ENCODE assay signal across 10 mouse cellular contexts in genomic region chr8:80856606-80857005, GRCm38 (mm10). TPM values are rescaled to one million over a fixed set of nuclear protein-coding genes. Genes with fewer than 3 reads are reported as not detected.
DNase-seq lines count a peak whose midpoint lies in the region; ATAC-seq and TF ChIP-seq lines count a peak whose summit lies in the region.
"Had no signal": no experiment of that assay in that cellular context is flagged by ENCODE, and none has a peak within 500 bp of the region (broad histone marks: within the 10 kb centered on the region; RNA-seq: fewer than 3 reads in every experiment).

No protein-coding gene starts in this region.

- no peak overlapping the region for H3K4me3 ChIP-seq in forebrain, embryonic 11.5 days (ENCODE audit: low read depth, low read length)
- no peak overlapping the region for H3K4me3 ChIP-seq in forebrain, embryonic 10.5 days
- H3K4me3 ChIP-seq in layer of hippocampus, adult 2 months = no peak overlapping the region
- H3K4me3 ChIP-seq in midbrain, embryonic 15.5 days = no peak overlapping the region
- H3K4me3 ChIP-seq: midbrain, embryonic 12.5 days had no signal

- H3K4me1 ChIP-seq in forebrain, embryonic 11.5 days (replicated peaks; ENCODE audit: control insufficient read depth, insufficient read depth, low read length) = 0 out of 2 replicates have a peak, but pooled peaks cover 2% of the 10 kb centered on the region
- H3K4me1 ChIP-seq in forebrain, embryonic 10.5 days = peaks cover 7% of the 10 kb centered on the region; the same call in 1 of the 2 replicates
- peaks cover 9% of the 10 kb centered on the region for H3K4me1 ChIP-seq in midbrain, embryonic 15.5 days

- no peaks in the 10 kb centered on the region for H3K27me3 ChIP-seq in forebrain, embryonic 11.5 days (ENCODE audit: control insufficient read depth, insufficient read depth, low read length)
- no peaks in the 10 kb centered on the region for H3K27me3 ChIP-seq in forebrain, embryonic 10.5 days (ENCODE audit: poor library complexity, severe bottlenecking)
- no peaks in the 10 kb centered on the region for H3K27me3 ChIP-seq in midbrain, embryonic 15.5 days (replicated peaks)
- H3K27me3 ChIP-seq: midbrain, embryonic 12.5 days had no signal

- H3K4me2 ChIP-seq in forebrain, embryonic 11.5 days (ENCODE audit: low read depth, low read length, severe bottlenecking) = no peak overlapping the region
- no peak overlapping the region for H3K4me2 ChIP-seq in midbrain, embryonic 15.5 days
- H3K4me2 ChIP-seq: midbrain, embryonic 12.5 days had no signal

- no peaks in the 10 kb centered on the region for H3K9me3 ChIP-seq in forebrain, embryonic 11.5 days (ENCODE audit: control insufficient read depth, low read length)
- no peaks in the 10 kb centered on the region for H3K9me3 ChIP-seq in forebrain, embryonic 10.5 days
- no peaks in the 10 kb centered on the region for H3K9me3 ChIP-seq in midbrain, embryonic 15.5 days
- H3K9me3 ChIP-seq: G1E; midbrain, embryonic 12.5 days had no signal

- no peak for DNase-seq in forebrain, embryonic 11.5 days (ENCODE audit: low spot score)
- no peak for DNase-seq in forebrain, embryonic 10.5 days (ENCODE audit: extremely low spot score, low spot score)
- peak; percentile 40 for DNase-seq in ES-CJ7 (ENCODE audit: low read depth, low spot score)
- peak; percentile 41 to 84 for DNase-seq in frontal cortex, adult 2 months (ENCODE audit: extremely low spot score in 1 of 2, low spot score in 1 of 2)
- DNase-seq in layer of hippocampus, adult 2 months (ENCODE audit: low spot score in 2 of 2) = peak; percentile 41 to 56
- DNase-seq in ovary, postnatal 14 days (ENCODE audit: low spot score) = no peak

- H3K9ac ChIP-seq in forebrain, embryonic 11.5 days (ENCODE audit: low read length) = no peak overlapping the region
- H3K9ac ChIP-seq in midbrain, embryonic 15.5 days = no peak overlapping the region
- H3K9ac ChIP-seq: midbrain, embryonic 12.5 days had no signal

- ATAC-seq in forebrain, embryonic 11.5 days (replicated peaks; ENCODE audit: low FRiP score) = 0 out of 2 replicates have a peak, but pooled peaks have one; percentile 5
- ATAC-seq in midbrain, embryonic 15.5 days (replicated peaks) = 0 out of 2 replicates have a peak, but pooled peaks have one; percentile 44
- ATAC-seq in activated CD4-positive, CD25-positive, alpha-beta regulatory T cell, adult 4 months = no peak

- H3K36me3 ChIP-seq in forebrain, embryonic 11.5 days (ENCODE audit: control insufficient read depth, insufficient read depth, low read length) = no peaks in the 10 kb centered on the region
- H3K36me3 ChIP-seq in forebrain, embryonic 10.5 days (replicated peaks) = 0 out of 2 replicates have a peak, but pooled peaks cover 2% of the 10 kb centered on the region
- no peaks in the 10 kb centered on the region for H3K36me3 ChIP-seq in midbrain, embryonic 15.5 days (replicated peaks)
- H3K36me3 ChIP-seq: midbrain, embryonic 12.5 days had no signal

- WGBS in forebrain, embryonic 11.5 days = 74% methylated on average over 6 of the region's 6 CpGs
- WGBS in forebrain, embryonic 10.5 days = 94% methylated on average over 6 of the region's 6 CpGs
- WGBS in midbrain, embryonic 15.5 days = 54% methylated on average over 6 of the region's 6 CpGs

- H3K27ac ChIP-seq in forebrain, embryonic 11.5 days (ENCODE audit: low read depth, low read length) = no peak overlapping the region
- H3K27ac ChIP-seq in forebrain, embryonic 10.5 days = no peak overlapping the region
- no peak overlapping the region for H3K27ac ChIP-seq in layer of hippocampus, adult 2 months
- no peak overlapping the region for H3K27ac ChIP-seq in midbrain, embryonic 15.5 days
- H3K27ac ChIP-seq: midbrain, embryonic 12.5 days had no signal

- TF ChIP-seq CTCF in layer of hippocampus, adult 2 months (conservative IDR thresholded peaks at IDR 0.05) = no peak

RNA-seq across cellular contexts. Expression of gene Gab1, which starts 23.7 kb away (rescaled TPM):
- polyA plus RNA-seq in forebrain, embryonic 11.5 days (2014; fragmentation: Nextera tagmentation; extraction: Ambion mirVana) = 19.1 TPM in 2 replicates
- 10.1 and 11.4 TPM in 2 replicates for polyA plus RNA-seq in forebrain, embryonic 10.5 days (2016; fragmentation: Nextera tagmentation; extraction: Ambion mirVana)
- 20.1 and 21.1 TPM in 2 replicates for polyA plus RNA-seq in frontal cortex, adult 2 months (2012; rRNA removed)
- total RNA-seq in layer of hippocampus, adult 2 months (2021) = 10 to 100 TPM; 14.8 to 17.5 TPM
- polyA plus RNA-seq in midbrain, embryonic 15.5 days (2015; fragmentation: Nextera tagmentation; extraction: Ambion mirVana) = 8.6 and 9.3 TPM in 2 replicates
- under 1 TPM in 1 of 2 experiments, not detected in 1; 0.15 TPM for polyA plus RNA-seq in activated CD4-positive, CD25-positive, alpha-beta regulatory T cell, adult 4 months (2017; shearing (Covaris generic))

Comparison
In these comparisons a context has a peak if more than half of its experiments do, and no peak if none do; other contexts are left out.
1. DNase-seq: peak in ES-CJ7 (single experiment), frontal cortex, adult 2 months (2 of 2) and layer of hippocampus, adult 2 months (2 of 2); none in forebrain, embryonic 11.5 days (single experiment), forebrain, embryonic 10.5 days (single experiment) and ovary, postnatal 14 days (single experiment).